Mouse (Mus musculus): ENCODE measurements at regions not wholly inside any gene's neighbourhood (a gene's known extent, or its start where the extent isn't known, plus 50 kb on each side); places are given as distances from the start of the nearest gene placed in this dataset.

GRCm38 (mm10) chr3:133993971-133994370, 242.3 kb upstream of the Cxxc4 start:
- H3K27me3 ChIP-seq (replicated peaks; ENCODE audit: control insufficient read depth, insufficient read depth, low read length) = no peaks in the 10 kb centered on the region
- no peaks in the 10 kb centered on the region for H3K9me3 ChIP-seq (ENCODE audit: control insufficient read depth, low read length)
- H3K27ac ChIP-seq (ENCODE audit: low read length) = no peak overlapping the region
- no peak for ATAC-seq
- no peaks in the 10 kb centered on the region for H3K4me1 ChIP-seq (replicated peaks; ENCODE audit: control insufficient read depth, insufficient read depth, low read length)
- 78% methylated on average over 2 of the region's 2 CpGs for WGBS
- no peak overlapping the region for H3K9ac ChIP-seq (replicated peaks; ENCODE audit: low read depth, low read length)
- no peak overlapping the region for H3K4me2 ChIP-seq (ENCODE audit: low read length)
- no peaks in the 10 kb centered on the region for H3K36me3 ChIP-seq (ENCODE audit: control insufficient read depth, insufficient read depth)
- H3K4me3 ChIP-seq (replicated peaks; ENCODE audit: low read length) = no peak overlapping the region

- no peak for ATAC-seq
- no peaks in the 10 kb centered on the region for H3K4me1 ChIP-seq (replicated peaks; ENCODE audit: control insufficient read depth, insufficient read depth, low read length)
These were observed 236.3 kb upstream of the Cxxc4 start for GRCm38 (mm10) chr3:133999965-134000364.

GRCm38 (mm10) chr3:134000595-134000994, 235.7 kb upstream of the Cxxc4 start:
- WGBS = 83% methylated on average over 1 of the region's 1 CpGs
- Histone ChIP-seq H3K9me3 (ENCODE audit: control insufficient read depth, low read length) (no peaks in the 10 kb centered on the region), H3K27me3 (replicated peaks; ENCODE audit: control insufficient read depth, insufficient read depth, low read length) (no peaks in the 10 kb centered on the region), H3K36me3 (ENCODE audit: control insufficient read depth, insufficient read depth) (no peaks in the 10 kb centered on the region), H3K9ac (replicated peaks; ENCODE audit: low read depth, low read length) (no peak overlapping the region), H3K27ac (ENCODE audit: low read length) (no peak overlapping the region), H3K4me2 (ENCODE audit: low read length) (no peak overlapping the region), H3K4me1 (replicated peaks; ENCODE audit: control insufficient read depth, insufficient read depth, low read length) (no peaks in the 10 kb centered on the region), H3K4me3 (replicated peaks; ENCODE audit: low read length) (no peak overlapping the region)
- no peak for ATAC-seq

More at GRCm38 (mm10) chr3:133999965-134000364, 236.3 kb upstream of the Cxxc4 start:
- Histone ChIP-seq H3K9ac (replicated peaks; ENCODE audit: low read depth, low read length) (no peak overlapping the region), H3K9me3 (ENCODE audit: control insufficient read depth, low read length) (no peaks in the 10 kb centered on the region), H3K4me2 (ENCODE audit: low read length) (no peak overlapping the region), H3K36me3 (ENCODE audit: control insufficient read depth, insufficient read depth) (no peaks in the 10 kb centered on the region), H3K27ac (ENCODE audit: low read length) (no peak overlapping the region), H3K27me3 (replicated peaks; ENCODE audit: control insufficient read depth, insufficient read depth, low read length) (no peaks in the 10 kb centered on the region), H3K4me3 (replicated peaks; ENCODE audit: low read length) (no peak overlapping the region)
- whole genome bisulfite sequencing = 78% methylated on average over 8 of the region's 8 CpGs

GRCm38 (mm10) chr3:134014805-134015204, 221.5 kb upstream of the Cxxc4 start:
- 47% methylated on average over 2 of the region's 2 CpGs for WGBS
- Histone ChIP-seq H3K4me2 (ENCODE audit: low read length) (no peak overlapping the region), H3K9me3 (ENCODE audit: control insufficient read depth, low read length) (no peaks in the 10 kb centered on the region), H3K4me1 (replicated peaks; ENCODE audit: control insufficient read depth, insufficient read depth, low read length) (peaks cover 4% of the 10 kb centered on the region; the same call in 1 of the 2 replicates), H3K36me3 (ENCODE audit: control insufficient read depth, insufficient read depth) (no peaks in the 10 kb centered on the region), H3K4me3 (replicated peaks; ENCODE audit: low read length) (no peak overlapping the region), H3K27ac (ENCODE audit: low read length) (no peak overlapping the region), H3K27me3 (replicated peaks; ENCODE audit: control insufficient read depth, insufficient read depth, low read length) (no peaks in the 10 kb centered on the region), H3K9ac (replicated peaks; ENCODE audit: low read depth, low read length) (no peak overlapping the region)
- peak; percentile 75 for ATAC-seq

GRCm38 (mm10) chr3:134015412-134015811, 220.9 kb upstream of the Cxxc4 start:
- no peak overlapping the region for H3K4me2 ChIP-seq (ENCODE audit: low read length)
- H3K4me1 ChIP-seq (replicated peaks; ENCODE audit: control insufficient read depth, insufficient read depth, low read length) = peaks cover 4% of the 10 kb centered on the region; the same call in 1 of the 2 replicates
- WGBS = 88% methylated on average over 3 of the region's 3 CpGs
- H3K36me3 ChIP-seq (ENCODE audit: control insufficient read depth, insufficient read depth) = no peaks in the 10 kb centered on the region
- ATAC-seq = no peak
- no peaks in the 10 kb centered on the region for H3K27me3 ChIP-seq (replicated peaks; ENCODE audit: control insufficient read depth, insufficient read depth, low read length)
- no peaks in the 10 kb centered on the region for H3K9me3 ChIP-seq (ENCODE audit: control insufficient read depth, low read length)
- H3K27ac ChIP-seq (ENCODE audit: low read length) = no peak overlapping the region
- H3K4me3 ChIP-seq (replicated peaks; ENCODE audit: low read length) = no peak overlapping the region
- no peak overlapping the region for H3K9ac ChIP-seq (replicated peaks; ENCODE audit: low read depth, low read length)

GRCm38 (mm10) chr3:134033862-134034261, 202.4 kb upstream of the Cxxc4 start:
- Histone ChIP-seq H3K36me3 (ENCODE audit: control insufficient read depth, insufficient read depth) (no peaks in the 10 kb centered on the region), H3K4me2 (ENCODE audit: low read length) (no peak overlapping the region), H3K4me3 (replicated peaks; ENCODE audit: low read length) (no peak overlapping the region), H3K27me3 (replicated peaks; ENCODE audit: control insufficient read depth, insufficient read depth, low read length) (no peaks in the 10 kb centered on the region), H3K9ac (replicated peaks; ENCODE audit: low read depth, low read length) (no peak overlapping the region), H3K9me3 (ENCODE audit: control insufficient read depth, low read length) (no peaks in the 10 kb centered on the region), H3K4me1 (replicated peaks; ENCODE audit: control insufficient read depth, insufficient read depth, low read length) (no peaks in the 10 kb centered on the region), H3K27ac (ENCODE audit: low read length) (no peak overlapping the region)
- WGBS = 81% methylated on average over 5 of the region's 5 CpGs
- ATAC-seq = no peak

GRCm38 (mm10) chr3:134036310-134036934, 199.9 kb upstream of the Cxxc4 start:
- 92% methylated on average over 6 of the region's 6 CpGs for WGBS
- Histone ChIP-seq H3K36me3 (ENCODE audit: control insufficient read depth, insufficient read depth) (no peaks in the 10 kb centered on the region), H3K4me2 (ENCODE audit: low read length) (no peak overlapping the region), H3K9me3 (ENCODE audit: control insufficient read depth, low read length) (no peaks in the 10 kb centered on the region), H3K4me3 (replicated peaks; ENCODE audit: low read length) (no peak overlapping the region), H3K4me1 (replicated peaks; ENCODE audit: control insufficient read depth, insufficient read depth, low read length) (no peaks in the 10 kb centered on the region), H3K9ac (replicated peaks; ENCODE audit: low read depth, low read length) (no peak overlapping the region), H3K27me3 (replicated peaks; ENCODE audit: control insufficient read depth, insufficient read depth, low read length) (no peaks in the 10 kb centered on the region), H3K27ac (ENCODE audit: low read length) (no peak overlapping the region)
- no peak for ATAC-seq

GRCm38 (mm10) chr3:134050649-134051048, 185.6 kb upstream of the Cxxc4 start:
- no peaks in the 10 kb centered on the region for H3K9me3 ChIP-seq (ENCODE audit: control insufficient read depth, low read length)
- H3K4me2 ChIP-seq (ENCODE audit: low read length) = no peak overlapping the region
- H3K4me3 ChIP-seq (replicated peaks; ENCODE audit: low read length) = no peak overlapping the region
- H3K9ac ChIP-seq (replicated peaks; ENCODE audit: low read depth, low read length) = no peak overlapping the region
- no peaks in the 10 kb centered on the region for H3K36me3 ChIP-seq (ENCODE audit: control insufficient read depth, insufficient read depth)
- no peak for ATAC-seq
- H3K27ac ChIP-seq (ENCODE audit: low read length) = no peak overlapping the region
- no peaks in the 10 kb centered on the region for H3K4me1 ChIP-seq (replicated peaks; ENCODE audit: control insufficient read depth, insufficient read depth, low read length)
- no peaks in the 10 kb centered on the region for H3K27me3 ChIP-seq (replicated peaks; ENCODE audit: control insufficient read depth, insufficient read depth, low read length)

- no peaks in the 10 kb centered on the region for H3K9me3 ChIP-seq (ENCODE audit: control insufficient read depth, low read length)
- 85% methylated on average over 1 of the region's 1 CpGs for WGBS
- no peak overlapping the region for H3K9ac ChIP-seq (replicated peaks; ENCODE audit: low read depth, low read length)
These were observed 153.8 kb upstream of the Cxxc4 start for GRCm38 (mm10) chr3:134082461-134082860.

More at GRCm38 (mm10) chr3:134082461-134082860, 153.8 kb upstream of the Cxxc4 start:
- ATAC-seq = no peak
- no peaks in the 10 kb centered on the region for H3K27me3 ChIP-seq (replicated peaks; ENCODE audit: control insufficient read depth, insufficient read depth, low read length)
- H3K36me3 ChIP-seq (ENCODE audit: control insufficient read depth, insufficient read depth) = no peaks in the 10 kb centered on the region
- no peaks in the 10 kb centered on the region for H3K4me1 ChIP-seq (replicated peaks; ENCODE audit: control insufficient read depth, insufficient read depth, low read length)
- no peak overlapping the region for H3K4me3 ChIP-seq (replicated peaks; ENCODE audit: low read length)
- H3K4me2 ChIP-seq (ENCODE audit: low read length) = no peak overlapping the region
- H3K27ac ChIP-seq (ENCODE audit: low read length) = no peak overlapping the region

Data from forebrain, embryonic 16.5 days (tissue).